Mouse (Mus musculus) embryonic fibroblast, embryonic 13.5 days (primary cell): ENCODE measurements at regions not wholly inside any gene's neighbourhood (a gene's known extent, or its start where the extent isn't known, plus 50 kb on each side); places are given as distances from the start of the nearest gene placed in this dataset.

ENCODE experiments used
- CTCF ChIP-seq: IDR thresholded peaks from 2 replicates; pipeline ENCODE4 v1.5.1; 2011; ENCODE audit warnings: mild to moderate bottlenecking, control low read depth, low read length, moderate library complexity, borderline replicate concordance; ENCODE audit not compliant: insufficient read depth
- POLR2A ChIP-seq: IDR thresholded peaks from 2 replicates; pipeline ENCODE4 v1.6.1; 2011; ENCODE audit warnings: low read depth, mild to moderate bottlenecking, control low read depth, low read length, moderate library complexity

DNA sequence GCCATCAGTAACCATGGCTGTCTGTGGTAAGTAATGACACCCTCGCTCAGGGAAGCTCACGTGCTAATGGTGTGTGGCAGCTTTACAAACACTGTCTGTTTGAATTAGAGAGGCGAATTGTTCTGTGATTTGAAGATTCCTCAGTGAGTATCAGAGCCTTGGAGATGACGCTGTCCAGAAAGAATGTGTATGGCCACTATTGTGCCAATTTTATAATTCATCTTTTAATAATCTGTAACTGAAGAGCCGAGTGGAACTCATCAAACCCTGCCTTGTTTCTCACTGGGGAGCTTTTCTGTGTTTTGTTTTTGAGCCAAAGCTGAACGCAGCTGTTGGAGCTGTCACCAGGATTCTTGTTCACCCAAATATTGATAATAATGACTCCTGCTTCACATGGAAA is 171.7 kb downstream of the Dact1 start:
- TF ChIP-seq CTCF (no peak), POLR2A (no peak)
